Mouse (Mus musculus) hindbrain, embryonic 13.5 days (tissue): ENCODE data around the gene Sppl3. TPM values are rescaled to one million over a fixed set of nuclear protein-coding genes. Genes with fewer than 3 reads are reported as not detected.
A peak's percentile ranks its signal among the peaks of the same experiment; 100 is the strongest.

ENCODE experiments used
- ATAC-seq: fragments of 200-750 bp; cut with Nextera tagmentation; 2 replicates; pipeline ENCODE4 v1.8.0; 2017; ENCODE audit warnings: moderate TSS enrichment; ENCODE audit not compliant: low FRiP score
- H3K27ac ChIP-seq: fragments of 300-500 bp; sonication (generic); 2 replicates; pipeline ENCODE4 v1.5.1; 2015; ENCODE audit warnings: inconsistent platforms, mild to moderate bottlenecking, moderate library complexity
- H3K27me3 ChIP-seq: fragments of 300-500 bp; sonication (generic); 2 replicates; pipeline ENCODE4 v1.6.1; 2015; ENCODE audit warnings: mild to moderate bottlenecking, inconsistent platforms
- H3K36me3 ChIP-seq: fragments of 300-500 bp; sonication (generic); 2 replicates; pipeline ENCODE4 v1.6.1; 2015; ENCODE audit warnings: mild to moderate bottlenecking, inconsistent platforms
- H3K4me1 ChIP-seq: fragments of 300-500 bp; sonication (generic); replicated peaks from 2 replicates; pipeline ENCODE4 v1.6.1; 2015; ENCODE audit warnings: inconsistent platforms
- H3K4me2 ChIP-seq: fragments of 300-500 bp; sonication (generic); 2 replicates; pipeline ENCODE4 v1.6.1; 2015; ENCODE audit warnings: inconsistent platforms, mild to moderate bottlenecking, moderate library complexity
- H3K4me3 ChIP-seq: fragments of 300-500 bp; sonication (generic); 2 replicates; pipeline ENCODE4 v1.5.1; 2015; ENCODE audit warnings: mild to moderate bottlenecking, inconsistent platforms
- H3K9ac ChIP-seq: fragments of 300-500 bp; sonication (generic); 2 replicates; pipeline ENCODE4 v1.6.1; 2015; ENCODE audit warnings: mild to moderate bottlenecking, inconsistent platforms
- H3K9me3 ChIP-seq: fragments of 300-500 bp; sonication (generic); 2 replicates; pipeline ENCODE4 v1.6.1; 2016; ENCODE audit warnings: inconsistent platforms
- WGBS: fragments of 180-500 bp; shearing (Covaris S2); methylation state at CpG from one replicate; pipeline ENCODE4 v1.1.7; 2015; 5-methylcytosine and 5-hydroxymethylcytosine counted together
- polyA plus RNA-seq: library from polyadenylated mRNA; unstranded; fragments of >200 nt; fragmentation: Nextera tagmentation; extraction: Ambion mirVana; gene quantifications from 2 replicates; pipeline ENCODE4 v1.2.1, GENCODE M21; 2015

Sppl3 gene
- polyA plus RNA-seq, 1 experiment from 2014 or later: 15.8 TPM

- Histone ChIP-seq H3K4me3 (no peak overlapping the region), H3K9ac (no peak overlapping the region), H3K4me1 (peaks cover 4% of the 10 kb centered on the region; the same call in 1 of the 2 replicates), H3K9me3 (no peaks in the 10 kb centered on the region), H3K36me3 (no peaks in the 10 kb centered on the region), H3K27ac (no peak overlapping the region), H3K4me2 (no peak overlapping the region), H3K27me3 (peaks cover 27% of the 10 kb centered on the region)
- WGBS: 85% methylated on average over 8 of the region's 8 CpGs
- no peak for ATAC-seq
Measured at GRCm38 (mm10) chr5:114973131-114973530, 37.8 kb upstream of the Sppl3 start.

GRCm38 (mm10) chr5:114976935-114977334, 34.0 kb upstream of the Sppl3 start:
- no peak overlapping the region for H3K9ac ChIP-seq
- H3K4me3 ChIP-seq: no peak overlapping the region
- no peak overlapping the region for H3K27ac ChIP-seq
- H3K4me2 ChIP-seq: no peak overlapping the region
- peaks cover 9% of the 10 kb centered on the region for H3K4me1 ChIP-seq
- no peaks in the 10 kb centered on the region for H3K36me3 ChIP-seq
- no peaks in the 10 kb centered on the region for H3K27me3 ChIP-seq
- ATAC-seq: no peak
- H3K9me3 ChIP-seq: no peaks in the 10 kb centered on the region

- 71% methylated on average over 11 of the region's 11 CpGs for WGBS
Measured at GRCm38 (mm10) chr5:114978473-114978872, 32.5 kb upstream of the Sppl3 start.

GRCm38 (mm10) chr5:114978888-114979249, 32.1 kb upstream of the Sppl3 start:
- H3K4me3 ChIP-seq: no peak overlapping the region
- peaks cover 9% of the 10 kb centered on the region for H3K4me1 ChIP-seq
- no peak overlapping the region for H3K27ac ChIP-seq
- peak overlapping the region; percentile 62 for H3K4me2 ChIP-seq
- no peak overlapping the region for H3K9ac ChIP-seq
- H3K27me3 ChIP-seq: no peaks in the 10 kb centered on the region
- H3K9me3 ChIP-seq: no peaks in the 10 kb centered on the region
- ATAC-seq: no peak
- WGBS: 3% methylated on average over 6 of the region's 6 CpGs
- no peaks in the 10 kb centered on the region for H3K36me3 ChIP-seq

More at GRCm38 (mm10) chr5:114978473-114978872, 32.5 kb upstream of the Sppl3 start:
- no peaks in the 10 kb centered on the region for H3K9me3 ChIP-seq
- no peak overlapping the region for H3K4me3 ChIP-seq
- no peak overlapping the region for H3K27ac ChIP-seq
- H3K36me3 ChIP-seq: no peaks in the 10 kb centered on the region
- no peaks in the 10 kb centered on the region for H3K27me3 ChIP-seq
- H3K4me1 ChIP-seq: peaks cover 9% of the 10 kb centered on the region
- no peak overlapping the region for H3K9ac ChIP-seq
- no peak for ATAC-seq
- H3K4me2 ChIP-seq: no peak overlapping the region

- peak overlapping the region; percentile 36 for H3K4me3 ChIP-seq
- peaks cover 9% of the 10 kb centered on the region for H3K4me1 ChIP-seq
- peak; percentile 32; the same call in 1 of the 2 replicates for ATAC-seq
- H3K36me3 ChIP-seq: no peaks in the 10 kb centered on the region
- H3K9ac ChIP-seq: peak overlapping the region; percentile 49; the same call in 1 of the 2 replicates
- H3K27ac ChIP-seq: no peak overlapping the region
- peak overlapping the region; percentile 62 for H3K4me2 ChIP-seq
- H3K27me3 ChIP-seq: no peaks in the 10 kb centered on the region
- 13% methylated on average over 32 of the region's 32 CpGs for WGBS
- H3K9me3 ChIP-seq: no peaks in the 10 kb centered on the region
Measured at GRCm38 (mm10) chr5:114979250-114980121, 31.5 kb upstream of the Sppl3 start.

- no peaks in the 10 kb centered on the region for H3K9me3 ChIP-seq
- H3K4me2 ChIP-seq: peak overlapping the region; percentile 62
- H3K27ac ChIP-seq: no peak overlapping the region
- ATAC-seq: no peak
- H3K4me1 ChIP-seq: peaks cover 9% of the 10 kb centered on the region
- peak overlapping the region; percentile 49; the same call in 1 of the 2 replicates for H3K9ac ChIP-seq
- peak overlapping the region; percentile 36 for H3K4me3 ChIP-seq
- H3K27me3 ChIP-seq: no peaks in the 10 kb centered on the region
- H3K36me3 ChIP-seq: no peaks in the 10 kb centered on the region
- 33% methylated on average over 16 of the region's 16 CpGs for WGBS
Measured at GRCm38 (mm10) chr5:114980122-114980748, 30.7 kb upstream of the Sppl3 start.

DNA sequence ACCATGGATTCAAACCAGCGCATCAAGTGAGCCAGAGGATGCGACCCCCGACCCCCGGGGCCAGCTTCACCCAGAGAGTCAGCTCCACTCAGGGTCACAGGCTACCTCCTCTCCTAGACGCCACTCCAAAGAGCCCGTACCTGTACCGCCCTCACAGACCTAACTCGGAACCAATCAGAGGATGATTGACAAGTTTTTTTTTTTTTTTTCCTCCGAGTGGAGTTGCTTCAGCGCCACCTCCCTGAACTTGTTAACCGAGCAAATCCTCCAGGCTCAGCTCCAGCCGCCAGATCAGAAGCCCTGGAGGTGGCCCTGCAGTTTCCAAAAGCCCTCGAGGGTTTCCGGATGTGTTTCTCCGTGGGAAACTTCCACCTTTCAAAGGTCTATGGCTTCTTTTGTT, 28.9 kb upstream of the Sppl3 start:
- ATAC-seq: no peak
- Histone ChIP-seq H3K9me3 (no peaks in the 10 kb centered on the region), H3K27ac (no peak overlapping the region), H3K4me2 (no peak overlapping the region), H3K27me3 (no peaks in the 10 kb centered on the region), H3K4me3 (no peak overlapping the region), H3K4me1 (peaks cover 9% of the 10 kb centered on the region), H3K9ac (no peak overlapping the region), H3K36me3 (no peaks in the 10 kb centered on the region)
- WGBS: 55% methylated on average over 15 of the region's 15 CpGs

GRCm38 (mm10) chr5:114985074-114985473, 25.9 kb upstream of the Sppl3 start:
- H3K4me2 ChIP-seq: no peak overlapping the region
- no peak for ATAC-seq
- H3K9me3 ChIP-seq: 0 out of 2 replicates have a peak, but pooled peaks cover 4% of the 10 kb centered on the region
- H3K4me3 ChIP-seq: no peak overlapping the region
- no peaks in the 10 kb centered on the region for H3K27me3 ChIP-seq
- no peaks in the 10 kb centered on the region for H3K36me3 ChIP-seq
- no peak overlapping the region for H3K27ac ChIP-seq
- no peak overlapping the region for H3K9ac ChIP-seq
- no peaks in the 10 kb centered on the region for H3K4me1 ChIP-seq

DNA sequence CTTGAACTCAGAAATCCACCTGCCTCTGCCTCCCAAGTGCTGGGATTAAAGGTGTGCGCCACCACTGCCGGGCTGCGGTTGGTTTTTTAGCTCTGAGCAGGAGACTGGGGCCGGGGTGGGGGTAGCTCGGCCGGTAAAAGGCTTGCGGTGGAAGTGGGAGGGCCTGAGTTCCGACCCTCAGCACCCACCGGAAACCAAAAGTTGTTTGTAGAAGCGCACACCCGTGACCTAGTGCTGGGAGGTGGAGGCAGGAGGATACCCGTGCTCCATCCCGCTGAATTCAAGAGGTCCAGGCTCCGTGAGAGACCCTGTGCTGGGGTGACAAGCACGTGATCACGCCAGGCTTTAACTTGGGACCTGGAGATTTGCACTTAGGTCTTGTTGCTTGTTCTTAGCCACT, 14.5 kb upstream of the Sppl3 start:
- H3K9ac ChIP-seq: no peak overlapping the region
- H3K4me1 ChIP-seq: no peaks in the 10 kb centered on the region
- no peaks in the 10 kb centered on the region for H3K36me3 ChIP-seq
- no peak overlapping the region for H3K4me2 ChIP-seq
- no peak overlapping the region for H3K27ac ChIP-seq
- H3K4me3 ChIP-seq: no peak overlapping the region
- ATAC-seq: no peak
- H3K9me3 ChIP-seq: no peaks in the 10 kb centered on the region
- H3K27me3 ChIP-seq: no peaks in the 10 kb centered on the region
- 81% methylated on average over 16 of the region's 16 CpGs for WGBS

DNA sequence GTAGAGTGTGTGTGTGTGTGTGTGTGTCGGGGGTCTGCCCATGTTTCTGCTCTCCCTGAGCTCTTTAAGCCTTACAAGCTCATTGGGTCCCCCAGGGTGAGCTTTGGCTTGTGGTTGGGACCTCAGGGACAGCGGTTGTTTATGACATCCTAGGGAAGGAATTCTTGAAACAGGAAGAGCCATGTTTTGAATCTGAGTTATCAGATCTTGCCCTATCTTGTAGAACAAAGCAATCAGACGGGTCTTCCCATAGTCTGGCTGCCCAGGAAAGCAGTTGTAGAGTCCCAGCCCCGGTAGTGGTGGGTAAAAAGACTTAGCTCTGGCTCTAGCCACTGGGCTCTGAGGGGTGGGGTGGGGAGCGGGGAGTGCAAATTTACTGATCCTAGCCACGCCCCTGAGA, 13.6 kb upstream of the Sppl3 start:
- H3K9me3 ChIP-seq: no peaks in the 10 kb centered on the region
- H3K4me2 ChIP-seq: no peak overlapping the region
- H3K4me1 ChIP-seq: no peaks in the 10 kb centered on the region
- WGBS: 81% methylated on average over 6 of the region's 6 CpGs
- no peak overlapping the region for H3K9ac ChIP-seq
- H3K27me3 ChIP-seq: no peaks in the 10 kb centered on the region
- no peak for ATAC-seq
- H3K4me3 ChIP-seq: no peak overlapping the region
- no peaks in the 10 kb centered on the region for H3K36me3 ChIP-seq
- no peak overlapping the region for H3K27ac ChIP-seq

GRCm38 (mm10) chr5:115000503-115000902, 10.4 kb upstream of the Sppl3 start:
- Histone ChIP-seq H3K27ac (no peak overlapping the region), H3K27me3 (no peaks in the 10 kb centered on the region), H3K4me3 (no peak overlapping the region), H3K36me3 (no peaks in the 10 kb centered on the region), H3K9me3 (no peaks in the 10 kb centered on the region), H3K4me1 (no peaks in the 10 kb centered on the region), H3K4me2 (no peak overlapping the region), H3K9ac (no peak overlapping the region)
- WGBS: 86% methylated on average over 2 of the region's 2 CpGs
- ATAC-seq: no peak

DNA sequence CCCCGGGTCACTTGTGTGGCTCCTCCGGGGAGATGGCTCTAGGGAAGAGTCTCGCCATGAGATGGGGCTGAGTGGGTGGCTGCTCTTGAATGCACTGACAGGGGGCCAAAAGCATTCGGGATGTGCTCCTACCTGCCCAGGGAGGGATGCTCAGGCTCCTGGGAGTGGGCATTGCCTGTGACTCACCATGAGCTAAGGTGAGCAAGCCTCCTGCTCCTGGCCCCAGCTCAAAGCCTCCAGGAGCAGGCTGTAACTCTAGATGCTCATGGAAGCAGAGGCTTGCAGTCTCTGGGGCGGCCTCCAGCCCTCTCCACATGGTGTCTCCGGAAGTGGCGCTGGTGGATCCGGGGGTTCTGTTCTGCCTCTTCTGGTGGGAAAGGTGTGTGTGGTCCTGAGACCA, 9.5 kb upstream of the Sppl3 start:
- H3K9me3 ChIP-seq: no peaks in the 10 kb centered on the region
- no peaks in the 10 kb centered on the region for H3K27me3 ChIP-seq

GRCm38 (mm10) chr5:115002781-115003180, 8.2 kb upstream of the Sppl3 start:
- no peak overlapping the region for H3K4me3 ChIP-seq
- no peaks in the 10 kb centered on the region for H3K36me3 ChIP-seq
- H3K4me2 ChIP-seq: no peak overlapping the region
- ATAC-seq: no peak
- no peak overlapping the region for H3K9ac ChIP-seq
- no peak overlapping the region for H3K27ac ChIP-seq
- no peaks in the 10 kb centered on the region for H3K9me3 ChIP-seq
- WGBS: 81% methylated on average over 6 of the region's 6 CpGs
- H3K27me3 ChIP-seq: no peaks in the 10 kb centered on the region
- H3K4me1 ChIP-seq: no peaks in the 10 kb centered on the region

More for the DNA sequence above, 9.5 kb upstream of the Sppl3 start:
- H3K36me3 ChIP-seq: no peaks in the 10 kb centered on the region
- no peak overlapping the region for H3K4me3 ChIP-seq
- H3K27ac ChIP-seq: no peak overlapping the region
- no peaks in the 10 kb centered on the region for H3K4me1 ChIP-seq
- 69% methylated on average over 8 of the region's 8 CpGs for WGBS
- no peak for ATAC-seq
- no peak overlapping the region for H3K9ac ChIP-seq
- H3K4me2 ChIP-seq: no peak overlapping the region
